Mouse (Mus musculus): ENCODE measurements around the gene Exoc3l2.

DNA sequence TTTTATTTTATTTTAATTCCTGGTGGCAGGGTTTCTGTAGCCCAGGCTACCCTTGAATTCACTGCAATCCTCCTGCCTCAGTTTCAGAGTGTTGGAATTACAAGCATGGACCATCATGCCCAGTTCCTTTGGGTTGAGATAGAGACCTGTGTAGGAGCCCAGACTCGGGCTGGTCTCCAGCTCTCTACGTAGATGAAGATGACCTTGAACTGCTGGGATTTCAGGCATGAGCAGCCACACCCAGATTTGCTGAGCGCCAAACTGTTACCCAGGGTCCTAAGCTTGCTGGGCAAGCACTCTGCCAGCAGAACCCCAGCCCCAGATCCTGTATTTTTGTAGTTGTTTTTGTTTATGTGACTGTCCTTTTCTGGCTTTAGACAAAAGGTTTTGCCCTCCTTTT lies 49.6 kb upstream of the Exoc3l2 start:
- TF ChIP-seq CTCF (IDR thresholded peaks at IDR 0.05; ENCODE audit: borderline replicate concordance, extremely low read depth, insufficient read depth, insufficient read length): no peak
- TF ChIP-seq POLR2A (IDR thresholded peaks at IDR 0.05; ENCODE audit: borderline replicate concordance, extremely low read depth, insufficient read depth, insufficient read length, poor library complexity, severe bottlenecking): no peak

Measured in brain, embryonic 14.5 days (tissue).